Mouse (Mus musculus) liver, postnatal 0 days (tissue): ENCODE measurements around the gene Bcl2l1. TPM values are rescaled to one million over a fixed set of nuclear protein-coding genes. Genes with fewer than 3 reads are reported as not detected.
A peak's percentile ranks its signal among the peaks of the same experiment; 100 is the strongest.

Source experiments
- ATAC-seq: fragments of 200-750 bp; cut with Nextera tagmentation; 2 replicates; pipeline ENCODE4 v1.8.0; 2017; ENCODE audit warnings: mild to moderate bottlenecking, moderate library complexity
- DNase-seq: peaks from one replicate; pipeline ENCODE4 v3.0.0-alpha.2; 2016
- H3K27ac ChIP-seq: fragments of 300-500 bp; sonication (generic); 2 replicates; pipeline ENCODE4 v1.5.1; 2014; ENCODE audit warnings: antibody characterized with exemption, moderate library complexity, mild to moderate bottlenecking, low read depth
- H3K27me3 ChIP-seq: fragments of 300-500 bp; sonication (generic); 2 replicates; pipeline ENCODE4 v1.6.1; 2014; ENCODE audit warnings: low read length, control low read depth, mixed read lengths; ENCODE audit not compliant: insufficient read depth
- H3K36me3 ChIP-seq: fragments of 300-500 bp; sonication (generic); replicated peaks from 2 replicates; pipeline ENCODE4 v1.6.1; 2014; ENCODE audit warnings: mild to moderate bottlenecking, control low read depth, low read length, moderate library complexity, mixed read lengths; ENCODE audit not compliant: insufficient read depth
- H3K4me1 ChIP-seq: fragments of 300-500 bp; sonication (generic); 2 replicates; pipeline ENCODE4 v1.6.1; 2014; ENCODE audit warnings: antibody characterized with exemption, mild to moderate bottlenecking, control low read depth; ENCODE audit not compliant: insufficient read depth
- H3K4me2 ChIP-seq: fragments of 300-500 bp; sonication (generic); 2 replicates; pipeline ENCODE4 v1.6.1; 2014; ENCODE audit warnings: low read depth, mild to moderate bottlenecking, low read length, moderate library complexity, mixed read lengths
- H3K4me3 ChIP-seq: fragments of 300-500 bp; sonication (generic); 2 replicates; pipeline ENCODE4 v1.5.1; 2014; ENCODE audit warnings: low read depth, low read length
- H3K9ac ChIP-seq: fragments of 300-500 bp; sonication (generic); replicated peaks from 2 replicates; pipeline ENCODE4 v1.6.1; 2014; ENCODE audit warnings: mild to moderate bottlenecking, moderate library complexity
- H3K9me3 ChIP-seq: fragments of 300-500 bp; sonication (generic); 2 replicates; pipeline ENCODE4 v1.6.1; 2016; ENCODE audit warnings: mild to moderate bottlenecking, control low read depth, low read length, mixed read lengths
- CTCF ChIP-seq: sonication (generic); IDR thresholded peaks from 2 replicates; pipeline ENCODE4 v1.5.1; 2016; ENCODE audit warnings: antibody characterized with exemption, low read depth
- EP300 ChIP-seq: IDR thresholded peaks from 2 replicates; pipeline ENCODE4 v1.6.1; 2016; ENCODE audit warnings: antibody characterized with exemption, low read depth, mild to moderate bottlenecking
- WGBS: fragments of 180-500 bp; shearing (Covaris S2); extraction: QIAGEN DNeasy Blood & Tissue Kit; methylation state at CpG from one replicate; pipeline ENCODE4 v1.1.7; 2014; ENCODE audit not compliant: insufficient replicate concordance; 5-methylcytosine and 5-hydroxymethylcytosine counted together
- polyA plus RNA-seq: library from polyadenylated mRNA; unstranded; fragments of >200 nt; fragmentation: Nextera tagmentation; extraction: Ambion mirVana; gene quantifications from 2 replicates; pipeline ENCODE4 v1.2.1, GENCODE M21; 2015

Bcl2l1 gene
- 84.2 and 84.4 TPM in 2 replicates for polyA plus RNA-seq

DNA sequence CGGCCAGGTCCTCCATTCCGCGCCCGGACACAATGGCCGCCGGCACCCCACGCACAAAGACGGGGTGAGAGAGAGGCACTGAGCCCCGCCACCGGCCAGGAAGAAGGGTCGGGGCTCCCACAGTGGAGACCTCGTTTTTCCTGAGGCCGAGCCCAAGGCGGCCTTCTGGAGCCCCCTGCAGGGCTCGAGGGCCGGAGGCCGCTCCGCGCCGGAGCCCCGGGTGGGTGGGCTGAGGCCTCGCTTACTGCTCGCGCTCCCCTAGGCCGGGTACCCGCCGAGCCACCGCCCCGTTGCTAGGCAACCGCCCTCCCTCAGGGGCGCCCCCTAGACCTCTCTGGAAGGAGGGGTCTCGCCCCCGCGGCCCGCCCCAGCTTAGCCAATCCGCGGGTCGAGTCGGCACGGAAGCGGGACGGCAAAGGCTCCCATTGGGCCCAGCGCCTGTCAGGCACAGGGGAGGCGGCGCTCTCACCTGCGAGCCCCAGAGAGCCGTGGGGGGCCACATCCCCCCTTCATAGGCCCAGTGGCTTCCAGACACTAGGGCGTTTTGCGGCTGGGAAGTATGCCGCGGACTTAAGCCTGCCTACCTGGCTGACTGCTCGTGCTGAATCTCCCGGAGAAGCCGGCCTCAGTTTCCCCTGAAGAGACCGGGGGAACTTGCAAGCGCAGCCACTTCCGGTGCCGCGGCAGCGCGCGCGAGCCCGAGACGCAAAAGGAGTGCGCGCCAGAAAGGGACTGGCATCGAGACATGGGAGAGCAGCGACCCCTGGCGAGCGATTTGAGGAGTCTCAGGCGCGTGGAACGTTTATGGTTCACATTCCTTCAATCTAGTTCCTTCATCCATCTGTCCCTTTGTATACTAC, at the start of gene Bcl2l1:
Gene Bcl2l1 (minus strand): TSS at position 710 of the 860 bp plus-strand sequence.
- H3K4me2 ChIP-seq: peak within 1 kb of the TSS; percentile 84
- ATAC-seq (peak; percentile 90), DNase-seq (peak; percentile 98)

GRCm38 (mm10) chr2:152880898-152881297, 49.4 kb upstream of the Bcl2l1 start:
- Histone ChIP-seq H3K27ac (no peak overlapping the region), H3K9me3 (no peaks in the 10 kb centered on the region), H3K4me3 (no peak overlapping the region), H3K36me3 (peaks cover 82% of the 10 kb centered on the region), H3K4me2 (no peak overlapping the region), H3K9ac (no peak overlapping the region), H3K27me3 (no peaks in the 10 kb centered on the region), H3K4me1 (no peaks in the 10 kb centered on the region)
- 88% methylated on average over 13 of the region's 13 CpGs for WGBS
- DNase-seq (no peak), ATAC-seq (no peak)
- TF ChIP-seq CTCF (no peak), EP300 (no peak)

More for the DNA sequence above, at the start of gene Bcl2l1:
- under 1% methylated on average over 71 of the region's 74 CpGs for WGBS
- Histone ChIP-seq H3K27ac (peak within 1 kb of the TSS; percentile 99), H3K4me3 (peak within 1 kb of the TSS; percentile 96), H3K4me1 (peaks cover 26% of the 10 kb centered on the region), H3K9ac (peak within 1 kb of the TSS; percentile 99), H3K9me3 (no peaks in the 10 kb centered on the region), H3K27me3 (no peaks in the 10 kb centered on the region), H3K36me3 (peaks cover 22% of the 10 kb centered on the region)
- 0 out of 2 replicates have a peak, but pooled peaks have one; percentile 42 for TF ChIP-seq EP300
- peak; percentile 99 for TF ChIP-seq CTCF

- no peaks in the 10 kb centered on the region for H3K27me3 ChIP-seq
- DNase-seq: no peak
- H3K4me3 ChIP-seq: no peak overlapping the region
- no peak overlapping the region for H3K9ac ChIP-seq
- 77% methylated on average over 3 of the region's 3 CpGs for WGBS
- peaks cover 80% of the 10 kb centered on the region for H3K36me3 ChIP-seq
- TF ChIP-seq CTCF (no peak), EP300 (no peak)
- no peaks in the 10 kb centered on the region for H3K9me3 ChIP-seq
- no peak overlapping the region for H3K27ac ChIP-seq
- H3K4me1 ChIP-seq: no peaks in the 10 kb centered on the region
- no peak overlapping the region for H3K4me2 ChIP-seq
- no peak for ATAC-seq
Measured at GRCm38 (mm10) chr2:152878239-152878638, 46.7 kb upstream of the Bcl2l1 start.

GRCm38 (mm10) chr2:152863346-152863745, 31.8 kb upstream of the Bcl2l1 start:
- no peak overlapping the region for H3K4me2 ChIP-seq
- H3K36me3 ChIP-seq: peaks cover 60% of the 10 kb centered on the region
- no peaks in the 10 kb centered on the region for H3K27me3 ChIP-seq
- no peaks in the 10 kb centered on the region for H3K9me3 ChIP-seq
- DNase-seq (no peak), ATAC-seq (no peak)
- WGBS: 91% methylated on average over 6 of the region's 6 CpGs
- H3K9ac ChIP-seq: no peak overlapping the region
- no peaks in the 10 kb centered on the region for H3K4me1 ChIP-seq
- no peak overlapping the region for H3K4me3 ChIP-seq
- no peak overlapping the region for H3K27ac ChIP-seq
- TF ChIP-seq EP300 (no peak), CTCF (no peak)

GRCm38 (mm10) chr2:152862638-152863037, 31.1 kb upstream of the Bcl2l1 start:
- TF ChIP-seq CTCF: no peak
- TF ChIP-seq EP300: no peak
- H3K4me1 ChIP-seq: no peaks in the 10 kb centered on the region
- no peak overlapping the region for H3K4me2 ChIP-seq
- H3K27me3 ChIP-seq: no peaks in the 10 kb centered on the region
- no peak for DNase-seq
- 81% methylated on average over 3 of the region's 3 CpGs for WGBS
- H3K9me3 ChIP-seq: no peaks in the 10 kb centered on the region
- peaks cover 61% of the 10 kb centered on the region for H3K36me3 ChIP-seq
- no peak overlapping the region for H3K9ac ChIP-seq
- H3K27ac ChIP-seq: no peak overlapping the region
- H3K4me3 ChIP-seq: no peak overlapping the region
- no peak for ATAC-seq

- WGBS: 97% methylated on average over 1 of the region's 1 CpGs
- H3K9me3 ChIP-seq: no peaks in the 10 kb centered on the region
- no peak overlapping the region for H3K27ac ChIP-seq
- H3K27me3 ChIP-seq: no peaks in the 10 kb centered on the region
- no peak overlapping the region for H3K9ac ChIP-seq
- TF ChIP-seq CTCF (no peak), EP300 (no peak)
- no peak for ATAC-seq
- no peak for DNase-seq
- no peak overlapping the region for H3K4me2 ChIP-seq
- peaks cover 59% of the 10 kb centered on the region for H3K36me3 ChIP-seq
- H3K4me3 ChIP-seq: no peak overlapping the region
- no peaks in the 10 kb centered on the region for H3K4me1 ChIP-seq
Measured at GRCm38 (mm10) chr2:152861891-152862290, 30.4 kb upstream of the Bcl2l1 start.
